ENCODE assay signal across 26 mouse cellular contexts in the genomic region with DNA sequence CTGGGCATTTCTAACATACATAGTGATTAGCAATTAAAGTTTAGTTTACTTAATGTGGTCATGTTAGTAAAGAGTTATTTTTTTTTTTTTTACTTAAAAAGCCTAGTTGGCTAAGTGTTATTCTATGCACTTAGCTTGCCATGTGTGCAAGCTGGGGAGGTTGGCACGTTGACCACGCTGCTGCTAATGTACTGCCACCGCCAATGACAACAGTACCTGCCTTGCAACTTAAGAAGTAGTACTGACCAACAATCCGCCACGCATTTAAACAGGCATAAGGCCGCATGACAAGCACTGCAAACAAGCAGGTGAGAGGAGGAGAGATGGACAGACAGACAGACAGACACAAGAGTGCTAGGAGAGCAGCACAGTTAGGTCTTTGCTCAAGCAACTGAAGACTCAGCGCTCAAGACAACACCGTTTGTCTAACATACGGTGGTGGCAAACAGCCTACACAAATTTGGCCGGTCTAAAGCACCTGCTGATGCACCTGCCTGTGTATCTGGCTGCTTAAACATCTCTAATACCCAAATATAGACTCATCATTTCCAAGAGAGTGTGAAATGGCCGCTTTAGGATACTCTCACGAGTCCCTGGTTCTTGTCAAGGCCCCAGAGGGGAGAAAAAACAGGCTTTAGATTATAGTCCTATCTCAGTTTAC. TPM values are rescaled to one million over a fixed set of nuclear protein-coding genes. Genes with fewer than 3 reads are reported as not detected.
DNase-seq lines count a peak whose midpoint lies in the region; ATAC-seq and TF ChIP-seq lines count a peak whose summit lies in the region.
"Had no signal": no experiment of that assay in that cellular context is flagged by ENCODE, and none has a peak within 500 bp of the region (broad histone marks: within the 10 kb centered on the region; RNA-seq: fewer than 3 reads in every experiment).

No protein-coding gene starts in this region.

- TF ChIP-seq POLR2A in heart, adult 2 months (IDR thresholded peaks at IDR 0.05; ENCODE audit: insufficient read depth, low read depth, low read length) = no peak

- H3K9ac ChIP-seq in forebrain, postnatal 0 days = no peak overlapping the region
- H3K9ac ChIP-seq in heart, adult 2 months (ENCODE audit: low read depth, low read length) = no peak overlapping the region
- no peak overlapping the region for H3K9ac ChIP-seq in hindbrain, embryonic 16.5 days (ENCODE audit: low read depth, low read length)
- H3K9ac ChIP-seq: embryonic facial prominence, embryonic 12.5 days; heart, embryonic 15.5 days; hindbrain, embryonic 12.5 days; limb, embryonic 13.5 days; lung, embryonic 15.5 days; midbrain, embryonic 15.5 days; neural tube, embryonic 15.5 days had no signal

- no peak for TF ChIP-seq EP300 in heart, adult 2 months (IDR thresholded peaks at IDR 0.05; ENCODE audit: insufficient read depth, low read depth, low read length)

- H3K4me1 ChIP-seq in forebrain, postnatal 0 days (ENCODE audit: insufficient read depth) = peaks cover 25% of the 10 kb centered on the region
- peaks cover 28% of the 10 kb centered on the region for H3K4me1 ChIP-seq in forebrain, embryonic 10.5 days
- no peaks in the 10 kb centered on the region for H3K4me1 ChIP-seq in heart, adult 2 months (ENCODE audit: control insufficient read depth, insufficient read depth, low read length)
- H3K4me1 ChIP-seq in hindbrain, embryonic 16.5 days (ENCODE audit: control insufficient read depth, insufficient read depth, low read depth, low read length) = peaks cover 9% of the 10 kb centered on the region; the same call in 1 of the 2 replicates
- H3K4me1 ChIP-seq: lung, embryonic 15.5 days had no signal

- TF ChIP-seq CTCF in forebrain, postnatal 0 days (IDR thresholded peaks at IDR 0.05; ENCODE audit: low read depth) = no peak
- no peak for TF ChIP-seq CTCF in heart, adult 2 months (IDR thresholded peaks at IDR 0.05)

- no peaks in the 10 kb centered on the region for H3K9me3 ChIP-seq in forebrain, postnatal 0 days (ENCODE audit: low read length)
- H3K9me3 ChIP-seq in forebrain, embryonic 10.5 days = no peaks in the 10 kb centered on the region
- H3K9me3 ChIP-seq in hindbrain, embryonic 16.5 days (ENCODE audit: control insufficient read depth, low read length) = no peaks in the 10 kb centered on the region
- H3K9me3 ChIP-seq: embryonic facial prominence, embryonic 12.5 days; heart, embryonic 10.5 days; heart, embryonic 15.5 days; hindbrain, embryonic 12.5 days; limb, embryonic 13.5 days; lung, embryonic 15.5 days; midbrain, embryonic 10.5 days; midbrain, embryonic 15.5 days; neural tube, embryonic 15.5 days had no signal

- H3K79me2 ChIP-seq in heart, adult 2 months (replicated peaks; ENCODE audit: control insufficient read depth, insufficient read depth, low read length) = no peaks in the 10 kb centered on the region

- no peak overlapping the region for H3K4me2 ChIP-seq in forebrain, postnatal 0 days (ENCODE audit: low read depth)
- no peak overlapping the region for H3K4me2 ChIP-seq in hindbrain, embryonic 16.5 days (ENCODE audit: low read length)
- H3K4me2 ChIP-seq: embryonic facial prominence, embryonic 12.5 days; heart, embryonic 15.5 days; hindbrain, embryonic 12.5 days; limb, embryonic 13.5 days; liver, embryonic 11.5 days; lung, embryonic 15.5 days; midbrain, embryonic 15.5 days; neural tube, embryonic 15.5 days had no signal

- DNase-seq in forebrain, postnatal 0 days = peak; percentile 52
- DNase-seq in forebrain, embryonic 10.5 days (ENCODE audit: extremely low spot score, low spot score) = no peak
- DNase-seq in cerebellum, adult 18-20 months = peak; percentile 68 to 72
- peak; percentile 87 to 89 for DNase-seq in cerebellum, postnatal 10 days
- no peak for DNase-seq in heart, adult 2 months
- no peak for DNase-seq in gastrocnemius, adult 8-10 months (ENCODE audit: low spot score in 2 of 2)
- DNase-seq: embryo, embryonic 11 days; gastrocnemius, postnatal 14 days; kidney, adult 9 months; kidney, postnatal 25 days; retina, postnatal 1 day; right cerebral cortex, postnatal 25 days had no signal

- no peaks in the 10 kb centered on the region for H3K36me3 ChIP-seq in forebrain, postnatal 0 days (ENCODE audit: insufficient read depth)
- H3K36me3 ChIP-seq in forebrain, embryonic 10.5 days (replicated peaks) = no peaks in the 10 kb centered on the region
- H3K36me3 ChIP-seq in heart, adult 2 months (ENCODE audit: control insufficient read depth, insufficient read depth, low read length) = no peaks in the 10 kb centered on the region
- no peaks in the 10 kb centered on the region for H3K36me3 ChIP-seq in hindbrain, embryonic 16.5 days (ENCODE audit: control insufficient read depth, insufficient read depth, low read length)
- H3K36me3 ChIP-seq: embryonic facial prominence, embryonic 12.5 days; hindbrain, embryonic 12.5 days; limb, embryonic 13.5 days; lung, embryonic 15.5 days; midbrain, embryonic 10.5 days; midbrain, embryonic 15.5 days; neural tube, embryonic 15.5 days had no signal

- no peak overlapping the region for H3K4me3 ChIP-seq in forebrain, postnatal 0 days (ENCODE audit: low read depth, low read length)
- H3K4me3 ChIP-seq in forebrain, embryonic 10.5 days = no peak overlapping the region
- no peak overlapping the region for H3K4me3 ChIP-seq in heart, adult 2 months
- no peak overlapping the region for H3K4me3 ChIP-seq in hindbrain, embryonic 16.5 days (ENCODE audit: low read length)
- H3K4me3 ChIP-seq: embryonic facial prominence, embryonic 12.5 days; heart, embryonic 10.5 days; heart, embryonic 15.5 days; hindbrain, embryonic 12.5 days; left cerebral cortex, adult 2 months; limb, embryonic 13.5 days; lung, embryonic 15.5 days; midbrain, embryonic 10.5 days; midbrain, embryonic 15.5 days; neural tube, embryonic 15.5 days had no signal

- WGBS in forebrain, postnatal 0 days = 74% methylated on average over 12 of the region's 12 CpGs
- 94% methylated on average over 12 of the region's 12 CpGs for WGBS in forebrain, embryonic 10.5 days
- WGBS in heart, adult 2 months = 90% methylated on average over 12 of the region's 12 CpGs
- 83% methylated on average over 12 of the region's 12 CpGs for WGBS in hindbrain, embryonic 16.5 days

- intact Hi-C loops in heart, adult 2 months (cut with DNase I) = no loop called here

- no peaks in the 10 kb centered on the region for H3K27me3 ChIP-seq in forebrain, postnatal 0 days (ENCODE audit: insufficient read depth, low read length)
- no peaks in the 10 kb centered on the region for H3K27me3 ChIP-seq in forebrain, embryonic 10.5 days (ENCODE audit: poor library complexity, severe bottlenecking)
- no peaks in the 10 kb centered on the region for H3K27me3 ChIP-seq in heart, adult 2 months (ENCODE audit: control insufficient read depth, insufficient read depth, low read length)
- no peaks in the 10 kb centered on the region for H3K27me3 ChIP-seq in hindbrain, embryonic 16.5 days (replicated peaks; ENCODE audit: control insufficient read depth, insufficient read depth, low read length)
- H3K27me3 ChIP-seq: embryonic facial prominence, embryonic 12.5 days; heart, embryonic 15.5 days; hindbrain, embryonic 12.5 days; limb, embryonic 13.5 days; lung, embryonic 15.5 days; midbrain, embryonic 15.5 days; neural tube, embryonic 15.5 days; Patski had no signal

- ATAC-seq in forebrain, postnatal 0 days = no peak
- ATAC-seq in hindbrain, embryonic 16.5 days = no peak
- ATAC-seq: intestine, postnatal 0 days; midbrain, embryonic 15.5 days; Patski had no signal

- H3K27ac ChIP-seq in forebrain, postnatal 0 days (ENCODE audit: low read depth, low read length) = no peak overlapping the region
- no peak overlapping the region for H3K27ac ChIP-seq in forebrain, embryonic 10.5 days
- H3K27ac ChIP-seq in heart, adult 2 months = no peak overlapping the region
- no peak overlapping the region for H3K27ac ChIP-seq in hindbrain, embryonic 16.5 days (ENCODE audit: low read depth, low read length)
- H3K27ac ChIP-seq: embryonic facial prominence, embryonic 12.5 days; heart, embryonic 10.5 days; heart, embryonic 15.5 days; hindbrain, embryonic 12.5 days; left cerebral cortex, adult 2 months; limb, embryonic 13.5 days; lung, embryonic 15.5 days; midbrain, embryonic 10.5 days; midbrain, embryonic 15.5 days; neural tube, embryonic 15.5 days had no signal

RNA-seq across cellular contexts. Expression of a gene that starts 0.6 kb away (rescaled TPM):
- 67.9 and 85.8 TPM in 2 replicates for total RNA-seq in forebrain, postnatal 0 days (2014; rRNA removed)
- polyA plus RNA-seq in forebrain, postnatal 0 days (2015; fragmentation: Nextera tagmentation; extraction: Ambion mirVana) = 19.7 and 35.5 TPM in 2 replicates
- 25.3 and 28.4 TPM in 2 replicates for polyA plus RNA-seq in forebrain, embryonic 10.5 days (2016; fragmentation: Nextera tagmentation; extraction: Ambion mirVana)
- total RNA-seq in heart, adult 2 months (2021) = 10 to 100 TPM; 19.1 to 20.7 TPM
- 15.2 and 16.8 TPM in 2 replicates for polyA plus RNA-seq in heart, adult 2 months (2012; rRNA removed)
- total RNA-seq in gastrocnemius, adult 8-10 months (2022) = 1 to 10 TPM; 4.3 to 8.4 (median 6.8) TPM
- 48.8 and 50.1 TPM in 2 replicates for polyA plus RNA-seq in hindbrain, embryonic 16.5 days (2015; fragmentation: Nextera tagmentation; extraction: Ambion mirVana)

Comparison
In these comparisons a context has a peak if more than half of its experiments do, and no peak if none do; other contexts are left out.
1. DNase-seq: peak in forebrain, postnatal 0 days (single experiment), cerebellum, adult 18-20 months (2 of 2) and cerebellum, postnatal 10 days (2 of 2); none in forebrain, embryonic 10.5 days (single experiment), heart, adult 2 months (0 of 2) and gastrocnemius, adult 8-10 months (0 of 2).